Mouse (Mus musculus): ENCODE measurements around the gene Fbxl13. TPM values are rescaled to one million over a fixed set of nuclear protein-coding genes. Genes with fewer than 3 reads are reported as not detected.

The Fbxl13 gene
- polyA plus RNA-seq, 1 experiment: 0.19 TPM

DNA sequence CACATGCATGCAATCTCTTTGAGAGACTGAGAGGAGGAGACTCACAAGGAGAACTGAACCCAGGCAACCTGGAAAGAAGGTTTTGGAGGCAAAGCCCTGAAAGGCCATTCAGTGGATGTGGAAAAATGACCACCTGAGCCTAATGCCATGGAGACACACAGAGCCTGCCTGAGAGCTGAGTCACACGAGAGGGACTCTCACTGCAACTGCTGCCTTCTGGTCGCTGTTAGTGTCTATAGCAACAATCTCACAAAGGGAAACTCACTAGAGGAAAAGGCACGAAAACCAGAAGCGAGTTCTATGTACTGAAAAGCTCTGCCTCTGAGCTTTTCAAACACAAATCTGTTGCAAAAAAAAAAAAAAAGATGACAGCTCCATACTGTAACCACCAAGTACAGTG lies 41.6 kb upstream of the Fbxl13 start:
- Histone ChIP-seq H3K4me2 (ENCODE audit: low read depth) (no peak overlapping the region), H3K36me3 (ENCODE audit: control insufficient read depth, insufficient read depth) (no peaks in the 10 kb centered on the region), H3K79me2 (ENCODE audit: control insufficient read depth, insufficient read depth) (no peaks in the 10 kb centered on the region), H3K4me3 (no peak overlapping the region), H3ac (ENCODE audit: control insufficient read depth, insufficient read length) (no peak overlapping the region), H3K27me3 (ENCODE audit: control insufficient read depth, insufficient read depth, insufficient read length) (no peaks in the 10 kb centered on the region)
- no peak for TF ChIP-seq MYOG (IDR thresholded peaks at IDR 0.05; ENCODE audit: control insufficient read depth in 1 of 3, insufficient read depth in 1 of 3, insufficient read length in 2 of 3, low read depth in 2 of 3)
- TF ChIP-seq E2F4 (IDR thresholded peaks at IDR 0.05; ENCODE audit: insufficient read depth): no peak
- TF ChIP-seq CEBPB (IDR thresholded peaks at IDR 0.05; ENCODE audit: insufficient read depth, poor library complexity, severe bottlenecking): no peak
- TF ChIP-seq REST (IDR thresholded peaks at IDR 0.05; ENCODE audit: insufficient read depth, insufficient read length): no peak
- no peak for TF ChIP-seq MAX (IDR thresholded peaks at IDR 0.05; ENCODE audit: low read depth)
- no peak for TF ChIP-seq POLR2A (IDR thresholded peaks at IDR 0.05; ENCODE audit: insufficient read length, low read depth)
- no peak for TF ChIP-seq TCF12 (IDR thresholded peaks at IDR 0.05; ENCODE audit: insufficient read depth, poor library complexity, severe bottlenecking)
- TF ChIP-seq TCF3 (IDR thresholded peaks at IDR 0.05; ENCODE audit: insufficient read length, low read depth): no peak
- no peak for TF ChIP-seq MYOD1 (IDR thresholded peaks at IDR 0.05; ENCODE audit: control insufficient read depth in 1 of 3, insufficient read length in 2 of 3, low read depth in 2 of 3)
- TF ChIP-seq POLR2AphosphoS2 (IDR thresholded peaks at IDR 0.05; ENCODE audit: insufficient read length, low read depth): no peak
- no peak for TF ChIP-seq USF1 (IDR thresholded peaks at IDR 0.05; ENCODE audit: low read depth)
- no peak for TF ChIP-seq SRF (IDR thresholded peaks at IDR 0.05; ENCODE audit: control insufficient read depth, insufficient read length, low read depth)

GRCm38 (mm10) chr5:21685001-21685400 lies 39.6 kb upstream of the Fbxl13 start:
- no peak overlapping the region for H3K4me2 ChIP-seq (ENCODE audit: low read depth)
- no peaks in the 10 kb centered on the region for H3K79me2 ChIP-seq (ENCODE audit: control insufficient read depth, insufficient read depth)
- TF ChIP-seq CEBPB (IDR thresholded peaks at IDR 0.05; ENCODE audit: insufficient read depth, poor library complexity, severe bottlenecking) (no peak), MAX (IDR thresholded peaks at IDR 0.05; ENCODE audit: low read depth) (no peak), POLR2A (IDR thresholded peaks at IDR 0.05; ENCODE audit: insufficient read length, low read depth) (no peak), TCF12 (IDR thresholded peaks at IDR 0.05; ENCODE audit: insufficient read depth, poor library complexity, severe bottlenecking) (no peak), SRF (IDR thresholded peaks at IDR 0.05; ENCODE audit: control insufficient read depth, insufficient read length, low read depth) (no peak), E2F4 (IDR thresholded peaks at IDR 0.05; ENCODE audit: insufficient read depth) (no peak), TCF3 (IDR thresholded peaks at IDR 0.05; ENCODE audit: insufficient read length, low read depth) (no peak), MYOD1 (IDR thresholded peaks at IDR 0.05; ENCODE audit: control insufficient read depth in 1 of 3, insufficient read length in 2 of 3, low read depth in 2 of 3) (no peak), USF1 (IDR thresholded peaks at IDR 0.05; ENCODE audit: low read depth) (no peak), REST (IDR thresholded peaks at IDR 0.05; ENCODE audit: insufficient read depth, insufficient read length) (no peak), POLR2AphosphoS2 (IDR thresholded peaks at IDR 0.05; ENCODE audit: insufficient read length, low read depth) (no peak), MYOG (IDR thresholded peaks at IDR 0.05; ENCODE audit: control insufficient read depth in 1 of 3, insufficient read depth in 1 of 3, insufficient read length in 2 of 3, low read depth in 2 of 3) (no peak)
- H3ac ChIP-seq (ENCODE audit: control insufficient read depth, insufficient read length): no peak overlapping the region
- no peak overlapping the region for H3K4me3 ChIP-seq
- no peaks in the 10 kb centered on the region for H3K36me3 ChIP-seq (ENCODE audit: control insufficient read depth, insufficient read depth)
- no peaks in the 10 kb centered on the region for H3K27me3 ChIP-seq (ENCODE audit: control insufficient read depth, insufficient read depth, insufficient read length)

GRCm38 (mm10) chr5:21683811-21684210 lies 38.4 kb upstream of the Fbxl13 start:
- no peak overlapping the region for H3K4me3 ChIP-seq
- H3K36me3 ChIP-seq (ENCODE audit: control insufficient read depth, insufficient read depth): no peaks in the 10 kb centered on the region

DNA sequence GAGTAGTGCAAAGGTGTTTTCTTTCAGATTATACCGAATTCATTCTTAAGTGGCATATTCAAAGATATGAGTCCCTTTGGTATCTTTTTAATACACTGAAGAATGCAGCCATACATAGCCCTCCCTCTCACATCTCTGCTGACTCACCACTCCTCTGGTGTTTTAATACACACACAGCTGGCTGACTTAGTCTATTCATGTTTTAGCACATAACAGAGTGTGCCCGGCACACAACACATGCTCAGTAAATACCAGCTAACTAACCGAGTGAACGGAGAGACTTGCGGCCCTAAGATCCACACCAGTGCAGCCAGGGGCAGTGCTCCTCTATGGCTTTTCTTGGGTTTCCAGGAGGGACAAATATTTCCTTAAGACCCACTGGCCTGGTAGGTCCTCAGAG lies 35.5 kb upstream of the Fbxl13 start:
- H3K4me2 ChIP-seq (ENCODE audit: low read depth): no peak overlapping the region
- H3K36me3 ChIP-seq (ENCODE audit: control insufficient read depth, insufficient read depth): no peaks in the 10 kb centered on the region
- H3K27me3 ChIP-seq (ENCODE audit: control insufficient read depth, insufficient read depth, insufficient read length): no peaks in the 10 kb centered on the region

More at GRCm38 (mm10) chr5:21683811-21684210, 38.4 kb upstream of the Fbxl13 start:
- TF ChIP-seq E2F4 (IDR thresholded peaks at IDR 0.05; ENCODE audit: insufficient read depth) (no peak), TCF3 (IDR thresholded peaks at IDR 0.05; ENCODE audit: insufficient read length, low read depth) (no peak)
- no peaks in the 10 kb centered on the region for H3K79me2 ChIP-seq (ENCODE audit: control insufficient read depth, insufficient read depth)
- no peak overlapping the region for H3K4me2 ChIP-seq (ENCODE audit: low read depth)
- H3K27me3 ChIP-seq (ENCODE audit: control insufficient read depth, insufficient read depth, insufficient read length): no peaks in the 10 kb centered on the region
- no peak overlapping the region for H3ac ChIP-seq (ENCODE audit: control insufficient read depth, insufficient read length)

GRCm38 (mm10) chr5:21680029-21680428 lies 34.6 kb upstream of the Fbxl13 start:
- Histone ChIP-seq H3K79me2 (ENCODE audit: control insufficient read depth, insufficient read depth) (no peaks in the 10 kb centered on the region), H3K27me3 (ENCODE audit: control insufficient read depth, insufficient read depth, insufficient read length) (no peaks in the 10 kb centered on the region), H3K4me2 (ENCODE audit: low read depth) (no peak overlapping the region), H3K36me3 (ENCODE audit: control insufficient read depth, insufficient read depth) (no peaks in the 10 kb centered on the region), H3ac (ENCODE audit: control insufficient read depth, insufficient read length) (no peak overlapping the region), H3K4me3 (no peak overlapping the region)
- TF ChIP-seq E2F4 (IDR thresholded peaks at IDR 0.05; ENCODE audit: insufficient read depth) (no peak), SRF (IDR thresholded peaks at IDR 0.05; ENCODE audit: control insufficient read depth, insufficient read length, low read depth) (no peak), TCF3 (IDR thresholded peaks at IDR 0.05; ENCODE audit: insufficient read length, low read depth) (no peak), MYOD1 (IDR thresholded peaks at IDR 0.05; ENCODE audit: control insufficient read depth in 1 of 3, insufficient read length in 2 of 3, low read depth in 2 of 3) (no peak), MAX (IDR thresholded peaks at IDR 0.05; ENCODE audit: low read depth) (no peak), USF1 (IDR thresholded peaks at IDR 0.05; ENCODE audit: low read depth) (no peak), TCF12 (IDR thresholded peaks at IDR 0.05; ENCODE audit: insufficient read depth, poor library complexity, severe bottlenecking) (no peak), CEBPB (IDR thresholded peaks at IDR 0.05; ENCODE audit: insufficient read depth, poor library complexity, severe bottlenecking) (no peak), MYOG (IDR thresholded peaks at IDR 0.05; ENCODE audit: control insufficient read depth in 1 of 3, insufficient read depth in 1 of 3, insufficient read length in 2 of 3, low read depth in 2 of 3) (no peak), POLR2A (IDR thresholded peaks at IDR 0.05; ENCODE audit: insufficient read length, low read depth) (no peak), REST (IDR thresholded peaks at IDR 0.05; ENCODE audit: insufficient read depth, insufficient read length) (no peak), POLR2AphosphoS2 (IDR thresholded peaks at IDR 0.05; ENCODE audit: insufficient read length, low read depth) (no peak)

More for the DNA sequence above, 35.5 kb upstream of the Fbxl13 start:
- Histone ChIP-seq H3K79me2 (ENCODE audit: control insufficient read depth, insufficient read depth) (no peaks in the 10 kb centered on the region), H3K4me3 (no peak overlapping the region), H3ac (ENCODE audit: control insufficient read depth, insufficient read length) (no peak overlapping the region)
- no peak for TF ChIP-seq TCF12 (IDR thresholded peaks at IDR 0.05; ENCODE audit: insufficient read depth, poor library complexity, severe bottlenecking)
- no peak for TF ChIP-seq E2F4 (IDR thresholded peaks at IDR 0.05; ENCODE audit: insufficient read depth)
- TF ChIP-seq CEBPB (IDR thresholded peaks at IDR 0.05; ENCODE audit: insufficient read depth, poor library complexity, severe bottlenecking): no peak
- no peak for TF ChIP-seq MYOD1 (IDR thresholded peaks at IDR 0.05; ENCODE audit: control insufficient read depth in 1 of 3, insufficient read length in 2 of 3, low read depth in 2 of 3)
- no peak for TF ChIP-seq USF1 (IDR thresholded peaks at IDR 0.05; ENCODE audit: low read depth)
- no peak for TF ChIP-seq TCF3 (IDR thresholded peaks at IDR 0.05; ENCODE audit: insufficient read length, low read depth)
- TF ChIP-seq POLR2A (IDR thresholded peaks at IDR 0.05; ENCODE audit: insufficient read length, low read depth): no peak
- TF ChIP-seq MYOG (IDR thresholded peaks at IDR 0.05; ENCODE audit: control insufficient read depth in 1 of 3, insufficient read depth in 1 of 3, insufficient read length in 2 of 3, low read depth in 2 of 3): no peak
- TF ChIP-seq POLR2AphosphoS2 (IDR thresholded peaks at IDR 0.05; ENCODE audit: insufficient read length, low read depth): no peak
- TF ChIP-seq MAX (IDR thresholded peaks at IDR 0.05; ENCODE audit: low read depth): no peak
- no peak for TF ChIP-seq SRF (IDR thresholded peaks at IDR 0.05; ENCODE audit: control insufficient read depth, insufficient read length, low read depth)
- no peak for TF ChIP-seq REST (IDR thresholded peaks at IDR 0.05; ENCODE audit: insufficient read depth, insufficient read length)

Measured in myocyte (in vitro differentiated cells).